Mouse (Mus musculus) fat pad, adult 2 months (tissue): ENCODE results near the gene Nrxn2.

Source experiments
- DNase-seq: peaks from one replicate; pipeline ENCODE4 v3.0.0-alpha.2; 2011; ENCODE audit warnings: low read depth, low spot score; ENCODE audit errors: extremely low read depth

Gene Nrxn2

GRCm38 (mm10) chr19:6536696-6537095, 118.2 kb downstream of the Nrxn2 start:
- no peak for DNase-seq

GRCm38 (mm10) chr19:6537526-6537925, 119.0 kb downstream of the Nrxn2 start:
- DNase-seq: no peak

GRCm38 (mm10) chr19:6538546-6538945, 120.0 kb downstream of the Nrxn2 start:
- no peak for DNase-seq

GRCm38 (mm10) chr19:6539592-6539991, 121.1 kb downstream of the Nrxn2 start:
- DNase-seq: no peak

DNA sequence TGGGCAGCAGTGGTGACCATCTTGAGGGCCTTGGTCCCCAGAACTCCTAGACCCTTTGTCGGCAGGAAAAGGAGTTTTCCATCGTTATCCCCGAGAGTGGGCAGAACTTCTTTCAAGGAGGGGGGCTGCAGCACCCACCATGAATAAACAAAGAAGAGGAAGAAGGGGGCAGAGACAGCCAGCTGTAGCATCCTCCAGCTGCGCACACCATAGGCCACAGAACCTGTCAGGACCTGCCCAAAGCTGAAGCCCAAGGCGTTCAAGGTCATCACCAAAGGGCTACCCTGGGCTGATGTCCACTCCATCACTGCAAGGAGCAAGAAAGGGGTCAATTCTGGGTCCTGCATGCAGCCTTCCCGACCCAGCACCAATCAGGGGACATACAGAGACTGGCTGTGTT, 121.7 kb downstream of the Nrxn2 start:
- no peak for DNase-seq

DNA sequence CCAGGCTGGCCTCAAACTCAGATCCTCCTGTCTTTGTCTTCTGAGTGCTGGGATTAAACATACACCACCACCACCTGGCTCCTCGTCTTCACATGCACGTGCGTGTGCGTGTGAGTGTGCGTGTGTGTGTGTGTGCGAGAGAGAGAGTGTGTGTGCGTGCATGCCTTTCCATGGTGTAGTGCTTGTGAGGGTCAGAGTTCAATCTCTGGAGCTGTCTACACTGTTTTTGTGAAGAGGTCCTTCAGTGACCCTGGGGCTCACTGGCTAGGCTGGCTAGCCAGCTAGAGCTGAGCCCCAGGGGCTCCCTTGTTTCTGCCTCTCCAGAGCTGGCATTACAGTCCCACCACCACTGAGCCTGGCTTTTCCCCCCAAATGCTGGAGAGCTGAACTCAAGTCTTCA, 123.0 kb downstream of the Nrxn2 start:
- DNase-seq: no peak

GRCm38 (mm10) chr19:6542367-6543034, 124.0 kb downstream of the Nrxn2 start, which contains the start of gene Slc22a12:
Slc22a12 (minus strand) TSS chr19:6543032.
- DNase-seq: no peak

- DNase-seq: no peak
These were observed 124.5 kb downstream of the Nrxn2 start for GRCm38 (mm10) chr19:6543035-6543383.

- no peak for DNase-seq
These were observed 125.0 kb downstream of the Nrxn2 start for GRCm38 (mm10) chr19:6543518-6543917.

GRCm38 (mm10) chr19:6544712-6545111, 126.2 kb downstream of the Nrxn2 start:
- DNase-seq: no peak

DNA sequence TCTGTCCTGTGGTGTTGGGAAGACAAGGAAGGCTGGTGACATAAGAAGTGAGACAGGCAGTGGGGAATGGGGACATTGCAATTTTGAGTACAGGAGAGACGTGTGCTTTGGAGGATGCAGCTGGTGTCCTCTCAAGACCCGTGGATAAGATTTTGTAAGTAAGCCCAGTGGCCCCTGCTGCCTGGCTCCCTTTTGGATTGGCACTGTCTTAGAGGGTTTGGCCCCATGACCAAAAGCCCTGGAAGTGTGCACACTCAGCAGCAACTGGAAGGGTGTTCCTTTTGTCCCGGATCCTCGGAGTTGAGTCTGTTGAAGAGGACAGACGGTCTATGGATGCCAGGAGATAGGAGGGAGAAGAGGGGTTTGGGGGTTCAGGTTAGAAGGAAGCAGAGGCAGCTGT, 127.0 kb downstream of the Nrxn2 start:
- DNase-seq: no peak

GRCm38 (mm10) chr19:6546096-6546495, 127.6 kb downstream of the Nrxn2 start:
- DNase-seq: no peak

- DNase-seq: no peak
These were observed 129.3 kb downstream of the Nrxn2 start for GRCm38 (mm10) chr19:6547801-6548200.

DNA sequence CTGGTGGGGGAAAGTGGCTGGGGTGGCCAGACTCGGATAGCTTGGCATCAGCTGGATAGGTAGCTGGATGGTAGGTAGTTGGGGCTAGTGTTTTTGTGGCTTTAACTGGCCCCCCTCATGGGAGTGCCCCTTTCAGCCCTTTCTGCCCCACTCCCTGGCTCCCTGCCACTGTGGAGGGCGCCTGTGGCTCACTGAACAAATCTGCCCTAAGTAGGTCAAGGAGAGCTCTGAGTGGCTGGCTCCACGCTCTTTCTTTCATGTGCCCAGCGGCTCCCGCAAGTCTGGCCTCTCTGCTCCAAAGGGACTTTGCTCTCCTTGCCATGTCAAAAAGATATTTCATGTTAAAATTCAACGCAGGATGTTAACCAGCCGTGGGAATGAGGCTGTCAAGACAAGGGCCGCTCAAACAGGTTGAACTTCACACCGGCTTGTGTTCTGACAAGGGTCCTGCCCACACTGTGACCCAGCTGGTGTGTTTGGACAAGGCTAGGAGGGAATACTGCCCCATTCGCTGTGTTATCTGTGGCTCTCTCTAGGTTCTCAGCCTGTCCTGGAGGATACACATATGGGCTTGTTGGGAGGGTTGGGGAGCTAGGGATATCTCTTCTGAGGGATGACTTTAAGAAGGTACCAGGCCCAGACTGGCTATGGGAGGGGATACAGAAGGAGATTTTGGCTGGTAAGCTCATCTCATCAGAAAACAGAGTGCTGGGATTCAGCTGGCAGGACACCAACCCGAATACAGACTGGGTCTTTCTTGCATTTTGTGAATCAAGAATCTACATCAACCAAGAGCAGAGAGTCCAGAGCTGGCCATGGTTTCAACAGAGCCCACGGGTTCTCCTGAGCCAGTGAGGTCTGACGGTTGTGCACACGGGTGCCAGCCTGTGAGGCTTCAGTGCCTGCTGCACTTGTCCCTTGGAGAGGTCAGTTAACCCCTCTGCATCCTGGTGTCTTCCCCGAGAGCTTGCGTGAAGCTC, 130.2 kb downstream of the Nrxn2 start:
- DNase-seq: no peak

DNA sequence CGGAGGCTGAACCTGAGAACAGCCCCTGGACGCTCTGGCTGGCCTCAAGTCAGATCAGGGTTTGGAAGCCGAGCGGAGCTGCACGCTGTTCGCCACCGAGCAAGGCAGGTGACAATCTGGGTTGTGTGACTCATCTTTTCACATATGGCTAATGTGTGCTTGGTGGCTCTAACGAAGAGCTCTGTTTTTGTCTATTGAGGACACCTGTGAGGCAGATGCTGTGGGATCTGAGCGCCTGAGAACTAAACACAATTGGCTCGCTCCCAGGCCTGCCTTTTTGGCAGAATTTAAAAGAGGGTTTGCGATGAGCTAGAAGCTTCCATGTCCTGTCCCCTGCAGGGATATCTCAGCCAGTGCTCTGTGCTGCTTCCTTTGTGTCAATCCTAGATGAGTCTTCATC, 131.0 kb downstream of the Nrxn2 start:
- DNase-seq: no peak

- DNase-seq: no peak
These were observed 132.7 kb downstream of the Nrxn2 start for GRCm38 (mm10) chr19:6551215-6551614.

- no peak for DNase-seq
These were observed 133.9 kb downstream of the Nrxn2 start for GRCm38 (mm10) chr19:6552302-6553028.

DNA sequence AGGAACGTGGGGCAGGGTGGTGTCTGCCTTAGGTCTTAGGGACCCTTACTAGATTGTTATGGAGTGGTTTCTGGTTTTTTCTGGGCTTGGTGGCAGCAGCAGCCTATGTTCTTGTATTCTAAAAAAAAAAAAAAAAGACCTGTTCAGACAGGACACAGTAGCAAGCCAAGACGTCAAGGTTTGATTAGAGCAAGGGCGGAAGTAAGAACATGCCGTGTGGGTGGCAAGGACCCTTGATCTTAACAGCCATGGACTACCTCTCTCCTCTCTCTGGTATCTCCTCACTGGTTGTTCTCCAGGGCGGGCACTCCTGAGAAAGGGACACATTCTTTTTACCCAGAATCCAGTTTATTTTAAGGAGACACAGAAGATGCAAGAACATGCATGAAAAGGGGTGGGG, 134.6 kb downstream of the Nrxn2 start:
- no peak for DNase-seq

GRCm38 (mm10) chr19:6553819-6554582, 135.5 kb downstream of the Nrxn2 start:
- no peak for DNase-seq

GRCm38 (mm10) chr19:6559576-6559975, 141.0 kb downstream of the Nrxn2 start:
- DNase-seq: no peak
